Mouse (Mus musculus) lung, embryonic 14.5 days (tissue): Measurements from ENCODE around the gene Nr1i3. TPM values are rescaled to one million over a fixed set of nuclear protein-coding genes. Genes with fewer than 3 reads are reported as not detected.

Experiments used
- ATAC-seq: fragments of 200-750 bp; cut with Nextera tagmentation; 2 replicates; pipeline ENCODE4 v1.8.0; 2017; ENCODE audit warnings: mild to moderate bottlenecking, moderate TSS enrichment, moderate library complexity; ENCODE audit not compliant: insufficient read depth
- DNase-seq: peaks from one replicate; pipeline ENCODE4 v3.0.0-alpha.2; 2015
- H3K27ac ChIP-seq: fragments of 300-500 bp; sonication (generic); 2 replicates; pipeline ENCODE4 v1.5.1; 2014; ENCODE audit warnings: low read depth, mild to moderate bottlenecking, moderate library complexity
- H3K27me3 ChIP-seq: fragments of 300-500 bp; sonication (generic); 2 replicates; pipeline ENCODE4 v1.6.1; 2014; ENCODE audit warnings: low read length, control low read depth; ENCODE audit not compliant: insufficient read depth
- H3K36me3 ChIP-seq: fragments of 300-500 bp; sonication (generic); 2 replicates; pipeline ENCODE4 v1.6.1; 2014; ENCODE audit warnings: control low read depth; ENCODE audit not compliant: insufficient read depth
- H3K4me1 ChIP-seq: fragments of 300-500 bp; sonication (generic); 2 replicates; pipeline ENCODE4 v1.6.1; 2014; ENCODE audit warnings: antibody characterized with exemption, control low read depth; ENCODE audit not compliant: insufficient read depth
- H3K4me2 ChIP-seq: fragments of 300-500 bp; sonication (generic); 2 replicates; pipeline ENCODE4 v1.6.1; 2014; ENCODE audit warnings: mild to moderate bottlenecking
- H3K4me3 ChIP-seq: fragments of 300-500 bp; sonication (generic); 2 replicates; pipeline ENCODE4 v1.5.1; 2014; ENCODE audit warnings: low read depth, low read length
- H3K9ac ChIP-seq: fragments of 300-500 bp; sonication (generic); 2 replicates; pipeline ENCODE4 v1.6.1; 2014
- H3K9me3 ChIP-seq: fragments of 300-500 bp; sonication (generic); 2 replicates; pipeline ENCODE4 v1.6.1; 2016; ENCODE audit warnings: low read depth, low read length, control low read depth
- CTCF ChIP-seq: IDR thresholded peaks from 2 replicates; pipeline ENCODE4 v1.5.1; 2016; ENCODE audit warnings: antibody characterized with exemption, low read depth
- WGBS: fragments of 180-500 bp; shearing (Covaris S2); extraction: QIAGEN DNeasy Blood & Tissue Kit; methylation state at CpG from one replicate; pipeline ENCODE4 v1.1.7; 2014; 5-methylcytosine and 5-hydroxymethylcytosine counted together
- polyA plus RNA-seq: library from polyadenylated mRNA; unstranded; fragments of >200 nt; fragmentation: Nextera tagmentation; extraction: Ambion mirVana; gene quantifications from 2 replicates; pipeline ENCODE4 v1.2.1, GENCODE M21; 2014

Gene Nr1i3
- polyA plus RNA-seq, 1 experiment from 2014 or later = 0.13 TPM

DNA sequence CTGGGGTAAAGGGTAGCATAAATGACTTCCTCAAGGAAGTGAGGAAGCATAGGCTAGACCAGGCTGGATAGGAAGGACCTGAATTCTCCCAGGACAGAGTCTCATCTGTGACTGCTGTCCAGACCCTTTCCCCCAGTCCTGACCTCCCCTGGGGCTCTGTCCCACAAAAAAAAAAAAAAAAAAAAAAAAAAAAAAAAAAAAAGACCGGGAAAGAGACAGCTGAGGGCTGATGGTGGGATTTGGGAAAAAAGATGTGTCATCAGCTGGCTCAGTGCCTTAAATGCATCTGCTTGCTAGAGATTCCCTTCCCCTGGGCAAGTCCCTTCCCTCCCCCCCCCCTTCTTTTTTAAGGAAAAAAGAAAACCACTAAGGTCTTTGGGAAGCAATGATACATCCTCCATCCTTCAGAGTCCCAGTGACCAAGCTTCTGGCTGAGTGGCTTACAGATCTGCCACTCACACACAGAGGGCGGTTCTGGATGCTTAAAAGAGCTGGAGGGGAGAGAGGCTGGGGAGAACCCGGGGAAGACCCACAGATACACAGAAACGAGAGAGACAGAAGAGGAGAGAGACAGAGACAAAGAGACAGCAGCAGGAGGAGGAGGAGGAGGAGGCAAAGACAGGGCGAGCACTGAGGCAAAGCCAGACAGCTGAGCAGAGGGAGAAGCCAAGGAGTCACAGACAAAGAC lies 36.3 kb downstream of the Nr1i3 start, which contains the start of gene Adamts4:
Gene Adamts4 (plus strand): TSS at position 509 of the 688 bp plus-strand sequence.
- TF ChIP-seq CTCF = no peak
- peak; percentile 79 for DNase-seq
- H3K4me3 ChIP-seq = peak within 1 kb of the TSS; percentile 35
- H3K4me2 ChIP-seq = peak within 1 kb of the TSS; percentile 66
- 22% methylated on average over 5 of the region's 5 CpGs for WGBS
- peak; percentile 21; the same call in 1 of the 2 replicates for ATAC-seq
- H3K27me3 ChIP-seq = no peaks in the 10 kb centered on the region
- H3K4me1 ChIP-seq = peaks cover 25% of the 10 kb centered on the region
- H3K9ac ChIP-seq = peak within 1 kb of the TSS; percentile 30
- peak within 1 kb of the TSS; percentile 86 for H3K27ac ChIP-seq
- peaks cover 13% of the 10 kb centered on the region for H3K36me3 ChIP-seq
- no peaks in the 10 kb centered on the region for H3K9me3 ChIP-seq

DNA sequence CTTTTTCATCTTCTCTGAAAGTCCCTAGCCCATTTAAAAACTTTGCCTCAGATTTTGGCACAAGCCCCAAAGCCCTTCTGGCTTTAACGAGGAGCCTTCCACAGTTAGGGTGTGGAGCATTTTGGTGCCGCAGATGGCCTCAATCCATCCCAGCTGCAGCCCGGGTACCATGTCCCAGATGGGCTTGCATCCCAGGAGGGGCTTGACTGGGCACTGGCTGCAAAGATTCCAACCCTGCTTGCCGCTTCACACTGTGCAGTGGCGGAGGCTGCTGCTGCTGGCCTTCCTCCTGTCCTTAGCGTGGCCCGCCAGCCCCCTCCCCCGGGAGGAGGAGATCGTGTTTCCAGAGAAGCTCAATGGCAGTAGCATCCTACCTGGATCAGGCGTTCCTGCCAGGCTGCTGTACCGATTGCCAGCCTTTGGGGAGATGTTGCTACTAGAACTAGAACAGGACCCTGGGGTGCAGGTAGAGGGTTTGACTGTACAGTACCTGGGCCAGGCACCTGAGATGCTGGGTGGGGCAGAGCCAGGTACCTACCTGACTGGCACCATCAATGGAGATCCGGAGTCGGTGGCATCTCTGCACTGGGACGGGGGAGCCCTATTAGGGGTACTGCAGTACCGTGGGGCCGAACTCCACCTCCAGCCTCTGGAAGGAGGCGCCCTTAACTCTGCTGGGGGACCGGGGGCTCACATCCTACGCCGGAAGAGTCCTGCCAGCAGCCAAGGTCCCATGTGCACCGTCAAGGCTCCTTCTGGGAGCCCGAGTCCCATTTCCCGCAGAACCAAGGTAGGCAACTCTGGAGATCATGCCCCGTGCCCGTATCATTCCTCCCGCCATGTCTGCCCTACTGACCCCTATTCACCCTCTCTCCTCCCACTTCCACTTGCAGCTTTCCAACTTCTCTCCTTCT lies 37.2 kb downstream of the Nr1i3 start, which contains the start of gene Ndufs2:
Gene Ndufs2 (minus strand): TSS at position 709 of the 914 bp plus-strand sequence.
- no peaks in the 10 kb centered on the region for H3K27me3 ChIP-seq
- peaks cover 25% of the 10 kb centered on the region for H3K4me1 ChIP-seq
- ATAC-seq (peak; percentile 6; the same call in 1 of the 2 replicates), DNase-seq (peak; percentile 55)
- H3K36me3 ChIP-seq = peaks cover 9% of the 10 kb centered on the region; the same call in 1 of the 2 replicates
- H3K4me2 ChIP-seq = peak within 1 kb of the TSS; percentile 66
- peak within 1 kb of the TSS; percentile 86 for H3K27ac ChIP-seq
- H3K4me3 ChIP-seq = peak within 1 kb of the TSS; percentile 35
- no peak for TF ChIP-seq CTCF
- no peaks in the 10 kb centered on the region for H3K9me3 ChIP-seq
- WGBS = 20% methylated on average over 26 of the region's 26 CpGs
- H3K9ac ChIP-seq = peak within 1 kb of the TSS; percentile 49

DNA sequence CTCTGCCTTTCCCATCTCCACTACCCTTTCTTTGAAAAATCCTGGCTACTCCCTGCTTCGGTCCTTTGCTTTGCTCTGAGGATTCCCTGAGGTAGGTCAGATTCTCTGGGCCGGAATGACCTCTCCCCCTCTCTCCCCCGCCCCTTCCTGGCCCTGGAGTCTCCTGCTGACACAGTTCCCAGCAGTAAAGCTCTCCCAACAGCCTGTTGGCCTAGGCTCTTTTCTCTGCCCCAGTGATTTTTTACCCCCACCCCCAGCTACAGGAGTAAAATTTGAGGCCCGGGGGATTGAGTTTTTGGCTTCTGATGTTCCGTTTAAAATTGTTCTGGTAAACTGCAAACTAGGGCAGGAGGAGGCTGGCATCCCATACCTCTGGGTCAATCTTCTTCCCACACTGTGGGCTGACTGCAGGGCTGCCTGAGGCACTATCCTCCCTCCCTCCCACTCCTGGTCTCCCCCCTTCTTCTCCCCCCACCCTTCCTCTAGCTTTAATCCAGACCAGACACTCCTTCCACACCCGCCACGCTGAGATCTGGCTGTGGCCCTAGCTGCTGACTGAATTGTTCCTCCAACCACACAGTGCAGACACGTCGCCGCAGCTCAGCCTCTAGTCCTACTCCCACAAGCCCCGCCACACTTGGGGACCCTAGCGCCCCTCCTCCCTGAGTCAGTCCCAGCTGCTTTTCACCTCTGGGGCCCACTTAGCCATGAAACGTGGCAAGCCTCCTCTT lies 38.0 kb downstream of the Nr1i3 start:
- Histone ChIP-seq H3K9ac (peak overlapping the region; percentile 49; the same call in 1 of the 2 replicates), H3K36me3 (peaks cover 9% of the 10 kb centered on the region; the same call in 1 of the 2 replicates), H3K27me3 (no peaks in the 10 kb centered on the region), H3K4me2 (peak overlapping the region; percentile 66), H3K27ac (peak overlapping the region; percentile 86), H3K4me1 (peaks cover 25% of the 10 kb centered on the region), H3K4me3 (peak overlapping the region; percentile 35), H3K9me3 (no peaks in the 10 kb centered on the region)
- WGBS = 11% methylated on average over 13 of the region's 13 CpGs
- ATAC-seq (peak; percentile 21), DNase-seq (peak; percentile 65)
- TF ChIP-seq CTCF = no peak

DNA sequence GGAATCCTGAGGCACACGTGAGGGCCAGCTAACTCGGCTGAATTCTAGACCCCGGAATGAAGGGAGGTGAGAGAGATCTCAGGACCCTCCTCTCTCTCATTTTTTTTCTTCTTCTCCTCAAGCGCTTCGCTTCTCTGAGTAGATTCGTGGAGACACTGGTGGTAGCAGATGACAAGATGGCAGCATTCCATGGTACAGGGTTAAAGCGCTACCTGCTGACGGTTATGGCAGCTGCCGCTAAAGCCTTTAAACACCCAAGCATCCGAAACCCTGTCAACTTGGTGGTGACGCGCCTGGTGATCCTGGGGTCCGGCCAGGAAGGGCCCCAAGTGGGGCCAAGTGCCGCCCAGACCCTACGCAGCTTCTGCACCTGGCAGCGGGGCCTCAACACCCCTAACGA lies 38.6 kb downstream of the Nr1i3 start:
- TF ChIP-seq CTCF = no peak
- peak overlapping the region; percentile 86 for H3K27ac ChIP-seq
- DNase-seq = peak; percentile 28
- peaks cover 9% of the 10 kb centered on the region; the same call in 1 of the 2 replicates for H3K36me3 ChIP-seq
- 54% methylated on average over 17 of the region's 17 CpGs for WGBS
- H3K4me2 ChIP-seq = peak overlapping the region; percentile 66
- H3K27me3 ChIP-seq = no peaks in the 10 kb centered on the region
- ATAC-seq = no peak
- H3K4me3 ChIP-seq = peak overlapping the region; percentile 35
- peak overlapping the region; percentile 49; the same call in 1 of the 2 replicates for H3K9ac ChIP-seq
- H3K4me1 ChIP-seq = peaks cover 25% of the 10 kb centered on the region
- no peaks in the 10 kb centered on the region for H3K9me3 ChIP-seq

DNA sequence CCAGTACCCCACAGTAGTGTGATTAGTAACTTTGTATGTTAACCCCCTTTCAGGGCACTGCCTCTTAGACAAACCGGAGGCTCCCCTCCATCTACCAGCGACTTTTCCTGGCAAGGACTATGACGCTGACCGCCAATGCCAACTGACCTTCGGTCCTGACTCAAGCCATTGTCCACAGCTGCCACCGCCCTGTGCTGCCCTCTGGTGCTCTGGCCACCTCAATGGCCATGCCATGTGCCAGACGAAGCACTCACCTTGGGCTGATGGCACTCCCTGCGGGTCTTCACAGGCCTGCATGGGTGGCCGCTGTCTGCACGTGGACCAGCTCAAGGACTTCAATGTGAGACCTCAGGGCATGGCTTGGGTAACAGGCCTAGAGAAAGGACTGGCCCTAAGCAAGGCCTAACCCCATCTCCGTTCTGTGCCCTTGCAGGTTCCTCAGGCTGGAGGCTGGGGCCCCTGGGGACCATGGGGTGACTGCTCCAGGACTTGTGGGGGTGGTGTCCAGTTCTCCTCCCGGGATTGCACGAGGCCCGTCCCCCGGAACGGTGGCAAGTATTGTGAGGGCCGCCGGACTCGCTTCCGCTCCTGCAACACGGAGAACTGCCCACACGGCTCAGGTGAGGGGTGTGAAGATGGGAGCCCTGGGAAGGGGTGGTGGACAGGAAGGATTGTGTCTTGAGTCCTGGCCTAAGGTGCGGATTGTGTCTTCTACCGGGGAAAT lies 42.5 kb downstream of the Nr1i3 start:
- Histone ChIP-seq H3K4me3 (no peak overlapping the region), H3K27ac (no peak overlapping the region), H3K9me3 (no peaks in the 10 kb centered on the region), H3K9ac (no peak overlapping the region), H3K27me3 (no peaks in the 10 kb centered on the region), H3K4me1 (peaks cover 14% of the 10 kb centered on the region), H3K4me2 (no peak overlapping the region), H3K36me3 (peaks cover 13% of the 10 kb centered on the region; the same call in 1 of the 2 replicates)
- DNase-seq (no peak), ATAC-seq (no peak)
- WGBS = 85% methylated on average over 24 of the region's 24 CpGs
- no peak for TF ChIP-seq CTCF
